Mouse (Mus musculus): ENCODE data around the gene Olfr806.

Olfr806 gene

DNA sequence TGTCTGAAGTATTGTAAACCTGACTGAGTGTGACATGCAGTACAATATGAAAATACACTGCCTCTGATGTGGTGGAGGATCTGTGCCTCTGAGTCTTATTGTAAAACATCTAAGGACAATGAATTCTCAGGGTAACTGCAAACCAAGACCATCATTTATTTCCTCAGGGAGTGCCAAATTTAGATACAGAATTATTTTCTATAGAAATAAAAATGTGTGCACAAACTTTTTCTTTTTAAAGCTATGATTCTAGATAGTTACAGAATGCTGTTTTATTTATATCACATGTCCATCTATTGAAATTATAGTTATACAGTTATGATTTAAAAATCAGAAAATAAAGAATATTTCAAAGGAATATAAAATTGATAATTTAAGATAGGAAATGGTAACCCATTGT is at the start of gene Olfr806:
Olfr806 (minus strand) TSS at position 101 of the 400 bp plus-strand sequence.
- DNase-seq (ENCODE audit: low spot score), result no peak

- no peak for DNase-seq (ENCODE audit: low spot score)
Measured at GRCm38 (mm10) chr10:129778123-129778522, 36.4 kb upstream of the Olfr806 start.

DNA sequence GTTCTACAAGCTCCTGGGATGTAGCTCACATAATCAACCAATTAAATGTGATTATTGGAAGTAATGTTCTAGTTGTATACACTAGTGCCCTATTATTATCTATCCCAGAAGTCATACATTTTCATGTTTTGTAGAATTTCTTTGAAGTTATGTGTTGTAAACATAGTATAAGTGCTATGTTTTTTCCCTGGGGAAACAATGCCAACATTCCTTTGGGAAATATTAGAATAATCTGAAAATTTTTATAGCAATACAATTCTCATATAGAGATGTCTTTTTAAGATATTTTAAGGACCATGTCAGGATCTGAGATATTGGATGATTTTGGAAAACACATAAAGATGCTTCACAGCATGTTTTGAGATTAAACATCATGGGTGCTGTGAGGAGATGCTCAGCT is 32.6 kb upstream of the Olfr806 start, which contains the start of gene Olfr809:
Olfr809 (plus strand) TSS at position 301 of the 400 bp plus-strand sequence.
- DNase-seq (ENCODE audit: low spot score), result no peak

- no peak for DNase-seq (ENCODE audit: low spot score)
Measured at GRCm38 (mm10) chr10:129765182-129765581, 23.5 kb upstream of the Olfr806 start, which contains the start of gene Olfr808. Gene Olfr808, plus strand, starts transcription at chr10:129765482.

GRCm38 (mm10) chr10:129757693-129758092 is 16.0 kb upstream of the Olfr806 start, which contains the start of gene Olfr807:
Gene Olfr807, minus strand, starts transcription at chr10:129757793.
- DNase-seq (ENCODE audit: low spot score), result no peak

DNA sequence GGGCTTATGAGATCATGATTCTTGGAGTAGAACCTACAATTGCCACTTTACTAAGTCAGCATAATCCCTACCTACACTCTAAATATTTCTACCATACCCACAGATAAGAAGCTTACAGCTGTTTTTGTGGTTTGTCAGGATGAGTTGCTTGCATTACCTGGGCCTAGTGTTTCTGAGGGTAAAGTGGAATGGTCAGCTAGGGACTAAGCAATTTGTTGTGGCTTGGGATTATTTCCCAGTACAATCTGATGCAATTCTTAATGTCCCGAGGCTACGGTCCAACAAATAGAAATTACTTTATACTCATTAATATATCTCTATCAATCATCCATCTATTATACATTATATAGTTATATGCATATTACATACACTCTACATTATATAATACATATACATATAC is 12.4 kb downstream of the Olfr806 start, which contains the start of gene Olfr805:
Olfr805 (minus strand) TSS at position 101 of the 400 bp plus-strand sequence.
- DNase-seq (ENCODE audit: low spot score), result no peak

DNA sequence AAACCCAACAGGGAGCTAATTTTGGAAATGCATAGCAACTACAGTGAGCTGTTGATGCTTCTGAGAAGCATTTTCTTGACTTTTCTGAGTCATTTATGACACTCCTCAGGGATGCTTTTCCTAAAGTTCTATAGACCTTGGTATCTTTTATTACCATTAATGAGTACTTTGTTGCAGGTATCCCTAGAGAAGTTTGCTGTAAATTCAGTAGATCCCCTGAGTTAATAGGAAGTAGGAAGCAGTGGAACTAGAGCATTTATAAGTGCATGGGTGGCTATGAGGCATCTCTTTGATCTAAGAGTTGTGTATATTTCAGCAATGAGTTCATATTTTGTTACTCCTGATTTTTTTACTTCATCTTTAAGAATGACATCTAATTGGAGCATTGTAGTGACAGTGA is 38.8 kb downstream of the Olfr806 start, which contains the start of gene Olfr804:
Olfr804 (plus strand) TSS at position 301 of the 400 bp plus-strand sequence.
- no peak for DNase-seq (ENCODE audit: low spot score)

GRCm38 (mm10) chr10:129694186-129694585 is 47.5 kb downstream of the Olfr806 start, which contains the start of gene Olfr803:
Gene Olfr803, minus strand, starts transcription at chr10:129694286.
- no peak for DNase-seq (ENCODE audit: low spot score)

DNA sequence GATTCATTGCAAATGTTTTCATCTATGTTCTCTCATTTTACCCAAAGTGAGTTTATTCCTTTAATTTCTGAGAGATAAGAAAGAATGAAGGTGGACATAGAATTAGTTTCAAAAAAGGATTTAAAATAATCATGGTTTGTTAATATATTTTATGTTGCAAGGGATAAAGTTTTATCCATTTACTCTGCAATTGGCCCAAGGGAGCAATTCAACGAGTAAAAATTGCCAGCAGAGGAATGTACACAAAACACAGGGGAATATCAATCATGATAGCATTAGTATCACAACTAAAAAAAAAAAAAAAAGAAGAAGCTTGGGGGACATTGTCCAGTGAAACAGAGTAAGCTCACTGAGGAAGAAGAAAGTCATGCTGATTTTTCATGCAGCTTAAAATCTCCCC is 53.7 kb downstream of the Olfr806 start, which contains the start of gene Olfr802:
Olfr802 (minus strand) TSS at position 101 of the 400 bp plus-strand sequence.
- DNase-seq (ENCODE audit: low spot score), result no peak

Data from adipocyte (in vitro differentiated cells).